Mouse (Mus musculus) gastrocnemius, postnatal 25 days (tissue): ENCODE data around the gene Otos. TPM values are rescaled to one million over a fixed set of nuclear protein-coding genes. Genes with fewer than 3 reads are reported as not detected.

ENCODE experiments used
- DNase-seq: peaks from one replicate; pipeline ENCODE4 v3.0.0; 2022
- total RNA-seq, 2 experiments: library from RNA; stranded (reverse); gene quantifications; 1 replicate in 1 of 2; 2 replicates in 1 of 2; pipeline ENCODE4 v1.2.3; 2021

The Otos gene
- total RNA-seq, 2 experiments from 2014 or later: not detected

DNA sequence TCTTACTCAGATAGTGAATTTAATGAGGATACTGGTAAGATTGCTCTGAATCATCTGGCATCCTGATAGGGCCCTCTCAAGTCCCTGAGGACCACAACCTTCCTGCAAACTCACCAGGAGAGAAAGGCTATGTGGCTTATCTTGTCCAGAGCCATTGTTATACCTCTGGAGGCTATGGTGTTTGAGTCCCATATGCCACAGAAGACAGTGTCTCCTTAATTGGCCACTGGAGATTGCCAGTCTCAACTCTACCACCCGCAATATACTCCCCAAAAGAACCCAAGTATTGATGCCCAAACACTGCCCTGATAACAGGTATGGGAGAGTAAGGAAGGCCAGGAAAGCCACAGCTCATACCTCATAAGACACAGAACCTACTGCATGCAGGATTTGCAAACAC is 43.2 kb downstream of the Otos start, which contains the start of gene Olfr1410:
Gene Olfr1410 (plus strand): TSS at position 301 of the 400 bp plus-strand sequence.
- no peak for DNase-seq

GRCm38 (mm10) chr1:92596019-92596418 is 52.6 kb downstream of the Otos start:
- DNase-seq: no peak

Other genes with a start within 250 kb of the Otos start
- 100 to 1,000 TPM; 458 to 459 TPM for gene Ndufa10, start 175.0 kb downstream of the Otos start, total RNA-seq
- gene Olfr1416, start 163.7 kb downstream of the Otos start, total RNA-seq: not detected
- gene Olfr1415, start 152.7 kb downstream of the Otos start, total RNA-seq: not detected
- not detected for gene Olfr1414, start 130.2 kb downstream of the Otos start, total RNA-seq
- gene Olfr1413, start 77.5 kb downstream of the Otos start, total RNA-seq: not detected
- gene Olfr1412, start 63.1 kb downstream of the Otos start, total RNA-seq: not detected
- not detected for gene Olfr1411, start 54.4 kb downstream of the Otos start, total RNA-seq
- gene Olfr1410, start 43.1 kb downstream of the Otos start, total RNA-seq: not detected
- not detected for gene Olfr12, start 31.1 kb downstream of the Otos start, total RNA-seq
- 100 to 1,000 TPM; 187 to 194 TPM for gene Cops9, start 6.9 kb downstream of the Otos start, total RNA-seq
- gene Gpc1, start 182.8 kb upstream of the Otos start, total RNA-seq: 100 to 1,000 TPM; 246 to 275 TPM